In genomic region chr10:67284761-67285175, GRCm38 (mm10) we compare ENCODE assay signal across 7 mouse cellular contexts. TPM values are rescaled to one million over a fixed set of nuclear protein-coding genes. Genes with fewer than 3 reads are reported as not detected.
DNase-seq lines count a peak whose midpoint lies in the region; ATAC-seq lines count a peak whose summit lies in the region.

No protein-coding gene starts in this region.

- peak overlapping the region; percentile 91 for H3K9ac ChIP-seq in embryonic facial prominence, embryonic 14.5 days (ENCODE audit: low read depth, low read length)
- H3K9ac ChIP-seq in hindbrain, embryonic 16.5 days (ENCODE audit: low read depth, low read length), result peak overlapping the region; percentile 74

- intact Hi-C loops in left cerebral cortex, postnatal 4 days (cut with DNase I), result no loop called here

- peak; percentile 33 for DNase-seq in left cerebral cortex, postnatal 4 days
- no peak for DNase-seq in left cerebral cortex, adult 11 months (ENCODE audit: low spot score)
- DNase-seq in NIH3T3 (ENCODE audit: low read depth), result peak; percentile 55
- peak; percentile 13 for DNase-seq in embryonic facial prominence, embryonic 14.5 days (ENCODE audit: low spot score)
- peak; percentile 23 for DNase-seq in lung, postnatal 14 days
- peak; percentile 34 to 80 for DNase-seq in spleen, postnatal 4 days (ENCODE audit: low spot score in 2 of 2)

- no peaks in the 10 kb centered on the region for H3K36me3 ChIP-seq in embryonic facial prominence, embryonic 14.5 days (ENCODE audit: control insufficient read depth, insufficient read depth, low read length)
- no peaks in the 10 kb centered on the region for H3K36me3 ChIP-seq in hindbrain, embryonic 16.5 days (ENCODE audit: control insufficient read depth, insufficient read depth, low read length)

- peak overlapping the region; percentile 84 for H3K4me2 ChIP-seq in embryonic facial prominence, embryonic 14.5 days (ENCODE audit: low read depth, low read length)
- peak overlapping the region; percentile 94 for H3K4me2 ChIP-seq in hindbrain, embryonic 16.5 days (ENCODE audit: low read length)

- no peaks in the 10 kb centered on the region for H3K9me3 ChIP-seq in embryonic facial prominence, embryonic 14.5 days (ENCODE audit: control insufficient read depth, low read length)
- H3K9me3 ChIP-seq in hindbrain, embryonic 16.5 days (ENCODE audit: control insufficient read depth, low read length), result no peaks in the 10 kb centered on the region

- peaks cover 10% of the 10 kb centered on the region for H3K4me1 ChIP-seq in embryonic facial prominence, embryonic 14.5 days (ENCODE audit: control insufficient read depth, insufficient read depth, low read length)
- peaks cover 14% of the 10 kb centered on the region for H3K4me1 ChIP-seq in hindbrain, embryonic 16.5 days (ENCODE audit: control insufficient read depth, insufficient read depth, low read depth, low read length)

- H3K4me3 ChIP-seq in embryonic facial prominence, embryonic 14.5 days (ENCODE audit: low read depth, low read length), result peak overlapping the region; percentile 91
- H3K4me3 ChIP-seq in hindbrain, embryonic 16.5 days (ENCODE audit: low read length), result peak overlapping the region; percentile 82

- 0% methylated on average over 6 of the region's 41 CpGs for WGBS in embryonic facial prominence, embryonic 14.5 days
- WGBS in hindbrain, embryonic 16.5 days, result 1% methylated on average over 24 of the region's 41 CpGs

- ATAC-seq in embryonic facial prominence, embryonic 14.5 days (ENCODE audit: low read depth), result peak; percentile 64
- ATAC-seq in hindbrain, embryonic 16.5 days, result peak; percentile 75; the same call in 1 of the 2 replicates

- peak overlapping the region; percentile 83 for H3K27ac ChIP-seq in embryonic facial prominence, embryonic 14.5 days (replicated peaks; ENCODE audit: low read depth, low read length)
- peak overlapping the region; percentile 71 for H3K27ac ChIP-seq in hindbrain, embryonic 16.5 days (ENCODE audit: low read depth, low read length)

- no peaks in the 10 kb centered on the region for H3K27me3 ChIP-seq in embryonic facial prominence, embryonic 14.5 days (replicated peaks; ENCODE audit: control insufficient read depth, insufficient read depth, low read length)
- no peaks in the 10 kb centered on the region for H3K27me3 ChIP-seq in hindbrain, embryonic 16.5 days (replicated peaks; ENCODE audit: control insufficient read depth, insufficient read depth, low read length)

RNA-seq across cellular contexts. Expression of gene Nrbf2, which starts 0.3 kb away (rescaled TPM):
- total RNA-seq in left cerebral cortex, postnatal 4 days (2021), result 10 to 100 TPM; 14.4 to 16.1 TPM
- polyA plus RNA-seq in embryonic facial prominence, embryonic 14.5 days (2014; fragmentation: Nextera tagmentation; extraction: Ambion mirVana), result 39.2 and 40.5 TPM in 2 replicates
- 38.5 and 40.6 TPM in 2 replicates for polyA plus RNA-seq in hindbrain, embryonic 16.5 days (2015; fragmentation: Nextera tagmentation; extraction: Ambion mirVana)
